Mouse (Mus musculus) ES-E14 (cell line): ENCODE measurements around the gene Fer1l5. TPM values are rescaled to one million over a fixed set of nuclear protein-coding genes. Genes with fewer than 3 reads are reported as not detected.

Source experiments
- DNase-seq: peaks from one replicate; pipeline ENCODE4 v3.0.0-alpha.2; 2013; ENCODE audit warnings: low read depth, low spot score
- H3K27ac ChIP-seq: 2 replicates; pipeline ENCODE4 v1.5.1; 2012; ENCODE audit warnings: low read depth, mild to moderate bottlenecking, low read length, moderate library complexity, mixed read lengths; ENCODE audit not compliant: poor library complexity, insufficient read depth, severe bottlenecking
- H3K36me3 ChIP-seq: 2 replicates; pipeline ENCODE4 v1.6.1; 2012; ENCODE audit warnings: mild to moderate bottlenecking, low read length, moderate library complexity, mixed read lengths; ENCODE audit not compliant: control insufficient read depth, poor library complexity, insufficient read depth, severe bottlenecking
- H3K4me1 ChIP-seq, 2 experiments: fragments of 150-350 bp in 1 of 2; sonication (generic) in 1 of 2; 2 replicates each; pipeline ENCODE4 v1.6.1; 2012; ENCODE audit warnings: low read length in 2 of 2, mild to moderate bottlenecking in 1 of 2, mixed read lengths in 1 of 2; ENCODE audit not compliant: control insufficient read depth in 2 of 2, insufficient read depth in 2 of 2, poor library complexity in 1 of 2
- H3K4me3 ChIP-seq, 2 experiments: fragments of 150-350 bp in 1 of 2; sonication (generic) in 1 of 2; 2 replicates each; pipeline ENCODE4 v1.5.1; 2012; ENCODE audit warnings: low read length in 2 of 2, low read depth in 1 of 2, mild to moderate bottlenecking in 1 of 2, mixed read lengths in 1 of 2; ENCODE audit not compliant: insufficient read depth in 1 of 2, poor library complexity in 1 of 2, severe bottlenecking in 1 of 2
- H3K9ac ChIP-seq: 2 replicates; pipeline ENCODE4 v1.6.1; 2012; ENCODE audit warnings: low read depth, mild to moderate bottlenecking, low read length, mixed read lengths; ENCODE audit not compliant: poor library complexity, insufficient read depth, severe bottlenecking
- H3K9me3 ChIP-seq: fragments of 150-350 bp; sonication (generic); 2 replicates; pipeline ENCODE4 v1.6.1; 2012; ENCODE audit warnings: low read depth, mild to moderate bottlenecking, low read length; ENCODE audit not compliant: control insufficient read depth, insufficient read depth
- CHD2 ChIP-seq: IDR thresholded peaks from 2 replicates; pipeline ENCODE4 v1.6.1; 2014; ENCODE audit warnings: mild to moderate bottlenecking, low read depth, low read length, inconsistent platforms
- HCFC1 ChIP-seq: IDR thresholded peaks from 2 replicates; pipeline ENCODE4 v1.6.1; 2012; ENCODE audit warnings: low read length, inconsistent platforms, borderline replicate concordance; ENCODE audit not compliant: insufficient read depth
- MAFK ChIP-seq: IDR thresholded peaks from 2 replicates; pipeline ENCODE4 v1.6.1; 2014; ENCODE audit warnings: mild to moderate bottlenecking, low read depth, low read length, inconsistent platforms; ENCODE audit not compliant: insufficient read depth
- ZC3H11A ChIP-seq: IDR thresholded peaks from 2 replicates; pipeline ENCODE4 v1.6.1; 2012; ENCODE audit warnings: low read depth, mild to moderate bottlenecking, inconsistent platforms, low read length, borderline replicate concordance
- ZNF384 ChIP-seq: IDR thresholded peaks from 2 replicates; pipeline ENCODE4 v1.6.1; 2012; ENCODE audit warnings: low read depth, low read length, inconsistent platforms
- in situ Hi-C, 2 experiments: fragments of 600-800 bp; cut with MboI; formaldehyde crosslinking; loops; one replicate each; pipeline ENCODE4 v1.15.1; 2025; ENCODE audit warnings: low sequenced_read_pairs in 2 of 2, inconsistent platforms in 1 of 2; ENCODE audit not compliant: unreplicated experiment in 2 of 2
- total RNA-seq: library from RNA; depleted of rRNA; stranded (reverse); fragments of 300-350 nt; gene quantifications from 2 replicates; pipeline ENCODE4 v1.2.3, GENCODE M21; 2012

The Fer1l5 gene
- total RNA-seq, 1 experiment = 0.13 TPM

DNA sequence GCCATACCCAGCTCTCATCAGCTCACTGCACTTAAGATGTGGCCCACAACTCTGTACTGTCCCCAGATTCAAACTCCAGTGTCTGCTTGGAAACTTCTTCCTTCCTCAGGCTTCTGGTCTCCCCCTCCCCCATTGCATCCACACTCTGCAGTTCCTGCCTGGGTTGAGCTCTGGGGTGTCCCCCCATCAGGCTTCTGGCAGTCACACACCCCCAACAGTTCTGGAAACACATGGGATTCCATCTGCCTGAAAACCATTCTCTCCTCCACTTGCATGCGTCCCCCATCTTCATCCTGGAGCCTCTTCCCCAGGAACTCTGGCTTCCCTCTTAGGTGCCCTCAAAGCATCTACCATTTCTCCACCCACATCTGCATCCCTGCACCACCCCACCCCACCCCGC lies 45.3 kb upstream of the Fer1l5 start:
- Histone ChIP-seq H3K9ac (no peak overlapping the region), H3K4me3 (no peak overlapping the region), H3K27ac (no peak overlapping the region), H3K4me1 (no peaks in the 10 kb centered on the region; a peak in 1 of 4 replicates), H3K9me3 (no peaks in the 10 kb centered on the region), H3K36me3 (0 out of 2 replicates have a peak, but pooled peaks cover 3% of the 10 kb centered on the region)
- in situ Hi-C loops = no loop called here
- DNase-seq = no peak
- TF ChIP-seq ZNF384 = no peak
- no peak for TF ChIP-seq MAFK
- no peak for TF ChIP-seq ZC3H11A
- TF ChIP-seq CHD2 = no peak
- no peak for TF ChIP-seq HCFC1

DNA sequence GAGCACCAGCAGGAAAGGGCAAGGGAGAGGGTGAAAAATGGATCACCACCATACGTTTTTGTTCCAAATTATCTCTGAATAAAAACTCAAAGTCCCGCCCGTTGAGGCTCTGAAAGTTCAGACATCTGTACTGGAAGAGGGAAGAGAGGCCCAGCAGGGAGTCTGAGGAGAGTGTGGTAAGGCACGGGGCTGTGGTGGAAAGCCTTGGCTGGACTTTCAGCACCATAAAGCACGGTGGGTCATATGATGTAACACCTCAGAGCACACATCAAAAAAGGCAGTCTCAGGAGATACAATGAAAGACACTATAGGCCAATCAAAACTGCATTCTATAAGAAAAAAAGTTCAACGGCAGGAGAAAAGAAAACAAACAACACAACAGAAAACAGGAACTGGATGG lies 40.3 kb upstream of the Fer1l5 start:
- H3K9me3 ChIP-seq = no peaks in the 10 kb centered on the region
- TF ChIP-seq CHD2 (no peak), HCFC1 (no peak), MAFK (no peak), ZNF384 (no peak), ZC3H11A (no peak)
- H3K9ac ChIP-seq = no peak overlapping the region
- no peak for DNase-seq
- H3K4me1 ChIP-seq = no peaks in the 10 kb centered on the region
- in situ Hi-C loops = no loop called here
- H3K4me3 ChIP-seq = no peak overlapping the region
- H3K36me3 ChIP-seq = peaks cover 13% of the 10 kb centered on the region
- no peak overlapping the region for H3K27ac ChIP-seq

DNA sequence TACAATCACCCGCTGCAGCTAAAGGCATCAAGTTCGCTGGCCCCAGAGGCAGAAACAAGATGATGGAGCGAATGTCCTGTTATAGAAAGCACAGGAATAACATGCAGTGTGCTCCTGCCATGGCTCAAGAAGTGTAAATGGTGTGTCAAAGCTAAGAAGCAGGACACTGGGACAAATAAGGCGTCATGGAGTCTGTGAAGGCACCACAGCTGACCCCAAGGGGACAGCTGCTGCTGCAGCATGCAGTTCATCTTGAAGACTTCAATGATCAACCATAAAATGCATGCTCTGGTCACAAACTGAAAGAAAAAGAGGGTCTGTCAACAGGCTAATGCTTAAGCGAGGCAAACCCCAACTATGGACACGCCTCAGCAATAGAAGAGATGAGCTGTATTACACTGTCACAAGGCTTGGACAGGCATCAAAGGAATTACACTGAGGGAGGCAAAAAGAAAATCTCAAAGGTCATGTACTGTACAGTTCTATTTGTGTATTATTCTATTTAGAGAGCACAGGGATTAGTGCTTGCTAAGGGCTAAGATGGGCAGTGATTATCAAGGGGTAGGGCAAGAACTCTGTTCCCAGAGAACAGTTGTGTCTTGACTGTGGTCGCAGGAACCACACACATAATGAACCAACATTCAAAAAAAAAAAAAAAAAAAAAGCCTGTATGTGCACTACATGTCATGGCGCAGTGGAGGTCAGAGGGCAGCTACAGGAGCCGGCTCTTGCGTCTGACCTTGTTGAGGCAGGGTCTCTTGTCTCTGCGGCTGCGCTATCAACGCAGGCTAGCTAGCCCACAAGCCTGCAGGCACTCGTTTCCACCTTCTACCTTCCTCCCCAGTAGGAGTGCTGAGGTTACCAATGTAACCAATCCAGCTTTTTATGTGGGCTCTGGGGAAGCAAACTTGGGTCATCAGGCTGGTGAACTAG lies 38.9 kb upstream of the Fer1l5 start:
- no peak for TF ChIP-seq MAFK
- TF ChIP-seq HCFC1 = no peak
- no peak for TF ChIP-seq ZNF384
- TF ChIP-seq ZC3H11A = no peak
- TF ChIP-seq CHD2 = no peak
- in situ Hi-C loops = no loop called here

GRCm38 (mm10) chr1:36342547-36342946 lies 29.5 kb upstream of the Fer1l5 start:
- DNase-seq = no peak
- in situ Hi-C loops = no loop called here
- Histone ChIP-seq H3K4me1 (no peaks in the 10 kb centered on the region), H3K4me3 (no peak overlapping the region), H3K36me3 (peaks cover 59% of the 10 kb centered on the region), H3K9ac (no peak overlapping the region), H3K9me3 (no peaks in the 10 kb centered on the region), H3K27ac (no peak overlapping the region)
- TF ChIP-seq CHD2 (no peak), MAFK (no peak), HCFC1 (no peak), ZC3H11A (no peak), ZNF384 (no peak)

More for the DNA sequence above, 38.9 kb upstream of the Fer1l5 start:
- Histone ChIP-seq H3K4me3 (no peak overlapping the region), H3K27ac (no peak overlapping the region), H3K4me1 (no peaks in the 10 kb centered on the region), H3K9me3 (no peaks in the 10 kb centered on the region), H3K36me3 (peaks cover 25% of the 10 kb centered on the region), H3K9ac (no peak overlapping the region)
- no peak for DNase-seq
